Mouse (Mus musculus): Measurements from ENCODE around the gene Zfp513. TPM values are rescaled to one million over a fixed set of nuclear protein-coding genes. Genes with fewer than 3 reads are reported as not detected.
"Not testable (repeated sequence)": the region's sequence is repeated elsewhere in the genome, so short reads cannot be mapped to it uniquely, and the experiment has no call there.

The Zfp513 gene
- polyA plus RNA-seq (2012; rRNA removed), result 44.6 and 47.2 TPM in 2 replicates

- peak; percentile 98 to 99 for DNase-seq (ENCODE audit: extremely low spot score in 1 of 2, low spot score in 1 of 2)
Observed at GRCm38 (mm10) chr5:31201742-31202590, at the start of gene Zfp513. Zfp513 (minus strand) TSS chr5:31202303.

GRCm38 (mm10) chr5:31251541-31252101, 49.5 kb upstream of the Zfp513 start, which contains the start of gene Krtcap3:
Krtcap3 (plus strand) TSS chr5:31251691.
- DNase-seq (ENCODE audit: extremely low spot score in 1 of 2, low spot score in 1 of 2), result peak in 1 of 2 experiments; percentile 20

GRCm38 (mm10) chr5:31250716-31251115, 48.6 kb upstream of the Zfp513 start:
- DNase-seq (ENCODE audit: extremely low spot score in 1 of 2, low spot score in 1 of 2), result no peak

- DNase-seq (ENCODE audit: extremely low spot score in 1 of 2, low spot score in 1 of 2), result no peak
Observed at GRCm38 (mm10) chr5:31242191-31242590, 40.1 kb upstream of the Zfp513 start.

GRCm38 (mm10) chr5:31241522-31242034, 39.5 kb upstream of the Zfp513 start:
- no peak for DNase-seq (ENCODE audit: extremely low spot score in 1 of 2, low spot score in 1 of 2)

GRCm38 (mm10) chr5:31240637-31241521, 38.8 kb upstream of the Zfp513 start, which contains the start of the genes Nrbp1 and Gm9970:
Nrbp1 (plus strand) TSS chr5:31240864.
Gm9970 (minus strand) TSS chr5:31241232.
- DNase-seq (ENCODE audit: extremely low spot score in 1 of 2, low spot score in 1 of 2), result peak; percentile 91 to 95

GRCm38 (mm10) chr5:31226641-31227040, 24.5 kb upstream of the Zfp513 start:
- no peak for DNase-seq (ENCODE audit: extremely low spot score in 1 of 2, low spot score in 1 of 2)

GRCm38 (mm10) chr5:31222696-31223095, 20.6 kb upstream of the Zfp513 start:
- DNase-seq (ENCODE audit: extremely low spot score in 1 of 2, low spot score in 1 of 2), result no peak

- no peak for DNase-seq (ENCODE audit: extremely low spot score in 1 of 2, low spot score in 1 of 2)
Observed at GRCm38 (mm10) chr5:31221304-31221945, 19.3 kb upstream of the Zfp513 start.

- DNase-seq (ENCODE audit: extremely low spot score in 1 of 2, low spot score in 1 of 2), result peak; percentile 87 to 96
Observed at GRCm38 (mm10) chr5:31220448-31221303, 18.6 kb upstream of the Zfp513 start, which contains the start of gene Ppm1g. Ppm1g (minus strand) TSS chr5:31220687.

GRCm38 (mm10) chr5:31219911-31220447, 17.9 kb upstream of the Zfp513 start:
- peak in 1 of 2 experiments; percentile 50 for DNase-seq (ENCODE audit: extremely low spot score in 1 of 2, low spot score in 1 of 2)

- DNase-seq (ENCODE audit: extremely low spot score in 1 of 2, low spot score in 1 of 2), result no peak
Observed at GRCm38 (mm10) chr5:31219474-31219873, 17.4 kb upstream of the Zfp513 start.

GRCm38 (mm10) chr5:31219070-31219469, 17.0 kb upstream of the Zfp513 start:
- DNase-seq (ENCODE audit: extremely low spot score in 1 of 2, low spot score in 1 of 2), result no peak

GRCm38 (mm10) chr5:31218294-31218693, 16.2 kb upstream of the Zfp513 start:
- DNase-seq (ENCODE audit: extremely low spot score in 1 of 2, low spot score in 1 of 2), result no peak

GRCm38 (mm10) chr5:31216554-31216953, 14.5 kb upstream of the Zfp513 start:
- DNase-seq (ENCODE audit: extremely low spot score in 1 of 2, low spot score in 1 of 2), result not testable (repeated sequence)

- DNase-seq (ENCODE audit: extremely low spot score in 1 of 2, low spot score in 1 of 2), result no peak
Observed at GRCm38 (mm10) chr5:31204421-31204820, 2.3 kb upstream of the Zfp513 start.

GRCm38 (mm10) chr5:31203866-31204265, 1.8 kb upstream of the Zfp513 start:
- DNase-seq (ENCODE audit: extremely low spot score in 1 of 2, low spot score in 1 of 2), result no peak

GRCm38 (mm10) chr5:31202933-31203332, 830 bp upstream of the Zfp513 start:
- DNase-seq (ENCODE audit: extremely low spot score in 1 of 2, low spot score in 1 of 2), result no peak
